In the genomic region with DNA sequence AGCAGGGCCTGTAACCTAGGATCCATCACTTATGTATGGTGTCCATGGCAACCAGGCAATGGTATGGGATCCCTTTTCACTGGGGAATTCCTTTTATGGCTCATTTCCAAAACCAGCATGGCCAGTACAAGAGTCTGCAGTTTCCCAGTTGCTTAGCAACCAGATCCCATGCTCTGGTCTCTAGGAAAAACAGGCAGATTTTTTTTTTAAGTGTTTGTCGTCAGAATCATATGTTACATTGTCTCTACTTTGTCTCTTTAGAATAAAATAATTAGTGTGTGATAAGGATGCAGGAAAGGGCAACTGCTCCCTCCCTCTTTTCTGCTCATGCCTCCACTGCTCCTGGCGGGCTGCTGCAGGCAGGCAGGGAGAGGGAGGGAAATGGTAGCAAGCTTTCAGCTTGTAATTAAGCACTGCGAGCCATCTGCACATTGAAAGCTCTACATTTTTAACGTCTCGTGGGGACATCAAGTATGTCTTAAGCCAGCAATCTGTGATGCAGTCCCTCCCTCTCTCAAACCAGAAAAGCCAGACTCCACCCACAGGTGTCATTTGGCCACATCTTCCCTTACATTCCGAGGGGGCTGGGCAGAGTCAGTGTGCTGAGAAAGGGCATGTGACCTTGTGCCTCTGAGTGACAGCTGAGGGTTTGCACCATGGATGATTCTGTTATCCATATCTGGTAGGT, we compare ENCODE assay signal across 8 mouse cellular contexts. TPM values are rescaled to one million over a fixed set of nuclear protein-coding genes. Genes with fewer than 3 reads are reported as not detected.
DNase-seq lines count a peak whose midpoint lies in the region; ATAC-seq and TF ChIP-seq lines count a peak whose summit lies in the region.
"Had no signal": no experiment of that assay in that cellular context is flagged by ENCODE, and none has a peak within 500 bp of the region (broad histone marks: within the 10 kb centered on the region; RNA-seq: fewer than 3 reads in every experiment).

No protein-coding gene starts in this region.

- peak; percentile 86 for DNase-seq in MN1 (ENCODE audit: low spot score)
- DNase-seq in brain, embryonic 14.5 days (ENCODE audit: low read depth) = peak; percentile 96
- peak; percentile 47 to 69 for DNase-seq in frontal cortex, postnatal 36 days (ENCODE audit: low spot score in 2 of 2)
- DNase-seq in limb, embryonic 10.5 days (ENCODE audit: low spot score) = no peak
- peak; percentile 44 for DNase-seq in right cerebral cortex, postnatal 4 days
- DNase-seq in liver, postnatal 0 days = no peak
- no peak for DNase-seq in gastrocnemius, postnatal 4 days (ENCODE audit: low spot score in 2 of 2)

- H3K4me2 ChIP-seq in liver, postnatal 0 days (ENCODE audit: low read depth, low read length) = no peak overlapping the region

- no peak overlapping the region for H3K9ac ChIP-seq in liver, postnatal 0 days (replicated peaks)

- H3K9me3 ChIP-seq in limb, embryonic 10.5 days (replicated peaks) = no peaks in the 10 kb centered on the region
- no peaks in the 10 kb centered on the region for H3K9me3 ChIP-seq in liver, postnatal 0 days (ENCODE audit: low read length)

- ATAC-seq in liver, postnatal 0 days = no peak

- no peak for TF ChIP-seq EP300 in liver, postnatal 0 days (IDR thresholded peaks at IDR 0.05; ENCODE audit: low read depth)

- peak overlapping the region; percentile 34; the same call in 1 of the 2 replicates for H3K27ac ChIP-seq in limb, embryonic 10.5 days
- H3K27ac ChIP-seq in liver, postnatal 0 days (ENCODE audit: low read depth) = no peak overlapping the region

- peak overlapping the region; percentile 18; the same call in 1 of the 2 replicates for H3K4me3 ChIP-seq in limb, embryonic 10.5 days
- no peak overlapping the region for H3K4me3 ChIP-seq in liver, postnatal 0 days (ENCODE audit: low read depth, low read length)
- H3K4me3 ChIP-seq: myocyte had no signal

- TF ChIP-seq CTCF in brain, embryonic 14.5 days (IDR thresholded peaks at IDR 0.05; ENCODE audit: borderline replicate concordance, extremely low read depth, insufficient read depth, insufficient read length) = peak; percentile 43; the same call in 1 of the 2 replicates
- no peak for TF ChIP-seq CTCF in liver, postnatal 0 days (IDR thresholded peaks at IDR 0.05; ENCODE audit: low read depth)

- WGBS in limb, embryonic 10.5 days = 12% methylated on average over 6 of the region's 6 CpGs
- WGBS in liver, postnatal 0 days (ENCODE audit: insufficient replicate concordance) = 24% methylated on average over 6 of the region's 6 CpGs

- no peaks in the 10 kb centered on the region for H3K36me3 ChIP-seq in limb, embryonic 10.5 days
- no peaks in the 10 kb centered on the region for H3K36me3 ChIP-seq in liver, postnatal 0 days (replicated peaks; ENCODE audit: insufficient read depth, low read length)

- no peak for TF ChIP-seq POLR2A in brain, embryonic 14.5 days (IDR thresholded peaks at IDR 0.05; ENCODE audit: borderline replicate concordance, extremely low read depth, insufficient read depth, insufficient read length, poor library complexity, severe bottlenecking)

- H3K27me3 ChIP-seq in limb, embryonic 10.5 days (ENCODE audit: low read depth, poor library complexity, severe bottlenecking) = no peaks in the 10 kb centered on the region
- H3K27me3 ChIP-seq in liver, postnatal 0 days (ENCODE audit: insufficient read depth, low read length) = no peaks in the 10 kb centered on the region

- peaks cover 33% of the 10 kb centered on the region for H3K4me1 ChIP-seq in limb, embryonic 10.5 days
- no peaks in the 10 kb centered on the region for H3K4me1 ChIP-seq in liver, postnatal 0 days (ENCODE audit: insufficient read depth)

RNA-seq across cellular contexts. Expression of a gene that starts 51.6 kb away (rescaled TPM):
- 0.14 and 0.29 TPM in 2 replicates for polyA plus RNA-seq in brain, embryonic 14.5 days (2012; rRNA removed)
- 0.24 TPM in 1 of 2 replicates, not detected in the other for polyA plus RNA-seq in limb, embryonic 10.5 days (2016; fragmentation: Nextera tagmentation; extraction: Ambion mirVana)
- polyA plus RNA-seq in liver, postnatal 0 days (2015; fragmentation: Nextera tagmentation; extraction: Ambion mirVana) = not detected in 2 replicates
- total RNA-seq in gastrocnemius, postnatal 4 days (2021) = not detected

Comparison
In these comparisons a context has a peak if more than half of its experiments do, and no peak if none do; other contexts are left out.
1. DNase-seq: peak in MN1 (single experiment), brain, embryonic 14.5 days (single experiment), frontal cortex, postnatal 36 days (2 of 2) and right cerebral cortex, postnatal 4 days (single experiment); none in limb, embryonic 10.5 days (single experiment), liver, postnatal 0 days (single experiment) and gastrocnemius, postnatal 4 days (0 of 2).